Mouse (Mus musculus) retina, embryonic 14.5 days (tissue): Measurements from ENCODE around the gene Rps19bp1.
A peak's percentile ranks its signal among the peaks of the same experiment; 100 is the strongest.

Source experiments
- DNase-seq: peaks from one replicate; pipeline ENCODE4 v3.0.0-alpha.2; 2015; ENCODE audit warnings: low spot score

The Rps19bp1 gene

DNA sequence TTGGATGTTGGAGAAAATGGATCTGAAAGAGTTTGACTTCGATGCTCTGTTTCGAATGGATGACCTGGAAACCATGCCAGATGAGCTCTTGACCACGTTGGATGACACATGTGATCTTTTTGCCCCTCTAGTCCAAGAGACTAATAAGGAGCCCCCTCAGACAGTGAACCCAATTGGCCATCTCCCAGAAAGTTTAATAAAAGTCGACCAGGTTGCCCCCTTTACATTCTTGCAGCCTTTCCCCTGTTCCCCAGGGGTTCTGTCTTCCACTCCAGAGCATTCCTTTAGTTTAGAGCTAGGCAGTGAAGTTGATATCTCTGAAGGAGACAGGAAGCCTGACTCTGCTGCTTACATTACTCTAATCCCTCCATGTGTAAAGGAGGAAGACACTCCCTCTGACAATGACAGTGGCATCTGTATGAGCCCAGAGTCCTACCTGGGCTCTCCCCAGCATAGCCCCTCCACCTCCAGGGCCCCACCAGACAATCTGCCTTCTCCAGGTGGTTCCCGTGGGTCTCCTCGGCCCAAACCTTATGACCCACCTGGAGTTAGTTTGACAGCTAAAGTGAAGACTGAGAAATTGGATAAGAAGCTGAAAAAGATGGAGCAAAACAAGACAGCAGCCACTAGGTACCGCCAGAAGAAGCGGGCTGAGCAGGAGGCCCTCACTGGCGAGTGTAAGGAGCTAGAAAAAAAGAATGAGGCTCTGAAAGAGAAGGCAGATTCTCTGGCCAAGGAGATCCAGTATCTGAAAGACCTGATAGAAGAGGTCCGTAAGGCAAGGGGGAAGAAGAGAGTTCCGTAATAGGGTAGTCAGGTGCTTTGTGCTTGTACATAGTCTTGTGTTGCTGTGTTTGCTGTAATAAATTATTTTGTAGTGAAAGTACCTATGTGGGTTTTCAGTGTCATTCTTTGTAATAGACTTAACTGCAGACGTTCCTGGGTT, 7.2 kb downstream of the Rps19bp1 start:
- DNase-seq, result no peak

DNA sequence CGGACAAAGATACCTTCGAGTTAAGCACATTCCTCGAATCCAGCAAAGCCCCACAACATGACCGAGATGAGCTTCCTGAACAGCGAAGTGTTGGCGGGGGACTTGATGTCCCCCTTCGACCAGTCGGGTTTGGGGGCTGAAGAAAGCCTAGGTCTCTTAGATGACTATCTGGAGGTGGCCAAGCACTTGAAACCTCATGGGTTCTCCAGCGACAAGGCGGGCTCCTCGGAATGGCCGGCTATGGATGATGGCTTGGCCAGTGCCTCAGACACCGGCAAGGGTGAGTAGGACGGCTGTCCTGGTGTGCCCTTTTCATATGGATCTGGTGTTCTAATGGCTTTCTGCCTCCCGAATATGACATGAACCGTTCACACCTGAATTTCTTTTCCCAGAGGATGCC, 7.9 kb downstream of the Rps19bp1 start:
- DNase-seq, result peak; percentile 14

DNA sequence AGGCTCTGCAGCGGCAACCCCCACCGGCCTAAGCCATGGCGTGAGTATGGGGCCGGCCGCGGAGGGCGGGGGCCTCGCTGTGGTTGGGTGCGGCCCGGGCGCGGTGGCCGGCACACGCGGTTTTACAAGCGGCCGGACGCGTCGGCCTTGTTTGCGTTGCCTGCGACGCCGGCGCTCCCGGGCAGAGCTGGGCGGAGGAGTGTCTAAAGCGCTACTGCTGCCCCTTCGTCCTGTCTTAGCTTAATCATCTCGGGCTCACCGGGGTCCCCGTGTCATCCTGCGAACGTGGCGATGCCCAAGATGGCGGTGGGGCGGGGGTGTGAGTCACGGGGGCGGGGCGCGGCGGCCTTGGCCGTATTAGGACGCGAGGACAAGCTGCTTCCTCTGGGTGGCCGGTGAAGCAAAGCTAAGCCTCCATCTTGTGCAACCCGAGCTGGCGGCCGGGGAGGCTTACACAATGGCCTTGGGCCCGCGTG, 8.4 kb downstream of the Rps19bp1 start:
- DNase-seq, result peak; percentile 83

DNA sequence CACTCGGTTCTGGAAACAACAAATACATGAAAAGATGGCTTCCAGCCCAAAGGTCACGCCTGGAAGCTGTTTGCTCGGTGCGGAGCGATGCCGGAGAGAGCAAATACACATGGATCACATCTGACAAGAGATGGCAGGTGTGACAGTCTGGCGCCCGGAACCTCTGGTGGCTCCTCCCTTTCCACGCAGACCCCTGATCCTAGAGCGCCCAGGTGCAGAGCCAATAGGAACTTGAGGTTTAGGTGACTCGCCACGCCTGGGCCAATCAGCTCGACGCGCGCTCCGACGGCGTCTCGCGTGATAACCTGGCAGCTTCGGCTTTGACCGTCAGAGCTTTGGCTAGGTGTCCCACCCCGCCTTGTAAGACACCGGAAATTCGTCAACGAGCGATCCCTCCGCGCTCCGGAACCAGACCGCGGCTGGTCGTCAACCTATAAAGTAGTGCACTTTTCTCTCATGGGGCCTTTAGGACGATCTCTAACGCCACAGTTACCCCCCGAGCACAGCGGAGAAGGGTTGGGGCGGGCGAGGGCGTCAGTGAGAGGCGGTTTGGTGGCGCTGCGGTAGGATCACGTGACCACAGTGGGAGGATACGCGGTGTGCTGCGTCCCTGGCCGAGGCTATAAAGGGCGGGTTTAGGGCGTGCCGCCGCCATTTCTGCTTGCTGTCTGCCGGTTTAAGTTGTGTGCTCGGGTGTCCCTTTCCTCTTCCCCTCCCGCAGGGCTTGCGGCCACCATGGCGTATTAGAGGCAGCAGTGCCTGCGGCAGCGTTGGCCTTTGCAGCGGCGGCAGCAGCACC, 9.1 kb downstream of the Rps19bp1 start, which contains the start of gene Atf4:
Gene Atf4 (plus strand): TSS at position 338 of the 799 bp plus-strand sequence.
- peak; percentile 98 for DNase-seq

DNA sequence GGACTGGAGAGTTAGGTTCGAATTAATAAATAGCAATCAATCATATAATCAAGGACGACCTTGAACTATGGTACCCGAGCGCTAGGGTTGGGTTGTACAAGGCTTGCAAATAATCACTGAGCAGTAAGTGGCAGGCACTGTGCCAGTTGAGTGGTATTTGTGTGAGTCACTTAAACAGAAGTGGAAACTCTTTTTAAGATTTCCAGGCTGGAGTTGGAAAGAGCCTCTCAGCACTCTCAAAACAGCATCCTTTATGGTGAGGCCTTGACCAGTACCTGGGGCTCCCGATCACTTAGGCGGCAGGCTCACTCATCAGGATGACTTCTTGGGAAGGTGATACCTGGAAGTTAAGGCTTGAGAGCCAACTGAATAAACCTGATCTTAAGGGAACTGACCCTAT, 9.9 kb downstream of the Rps19bp1 start:
- DNase-seq, result no peak

DNA sequence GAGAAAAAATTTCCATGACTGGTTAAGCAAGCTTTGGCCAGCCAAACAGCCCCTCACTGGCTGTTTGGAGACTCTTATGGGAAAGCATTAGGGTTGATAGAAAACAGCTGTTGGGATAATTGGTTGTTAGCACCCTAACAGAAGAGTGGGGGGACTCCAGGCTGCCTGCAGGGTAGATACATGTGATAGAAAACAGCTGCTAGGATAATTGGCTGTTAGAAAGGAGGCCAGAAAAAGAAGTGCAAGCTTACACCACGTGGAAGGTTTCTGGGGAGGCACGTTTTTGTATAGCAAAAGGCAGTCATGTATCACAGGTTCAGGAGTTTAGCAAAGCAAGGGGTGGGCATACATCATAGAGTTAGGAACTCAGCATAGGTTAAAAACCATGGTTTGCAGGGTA, 10.6 kb downstream of the Rps19bp1 start:
- no peak for DNase-seq

DNA sequence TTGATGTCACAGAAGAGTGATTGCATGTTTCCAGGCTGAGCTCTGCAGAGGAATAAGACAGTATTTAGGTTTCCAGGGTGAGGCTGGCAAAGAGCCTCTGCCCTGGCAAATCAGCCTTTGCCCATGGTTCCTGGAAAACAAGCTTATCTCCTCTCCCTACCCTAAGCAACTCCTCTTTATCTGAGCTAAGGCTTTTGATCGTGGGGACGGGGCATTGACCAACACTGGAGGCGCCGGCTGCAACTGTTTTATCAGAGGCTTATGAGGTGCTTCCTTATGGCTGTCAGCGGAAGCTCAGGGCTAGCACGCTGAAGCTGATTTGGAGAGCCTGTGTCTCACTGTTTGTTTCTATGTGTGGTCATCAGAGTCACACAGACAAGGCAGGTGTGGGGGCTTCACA, 13.5 kb downstream of the Rps19bp1 start:
- DNase-seq, result no peak

DNA sequence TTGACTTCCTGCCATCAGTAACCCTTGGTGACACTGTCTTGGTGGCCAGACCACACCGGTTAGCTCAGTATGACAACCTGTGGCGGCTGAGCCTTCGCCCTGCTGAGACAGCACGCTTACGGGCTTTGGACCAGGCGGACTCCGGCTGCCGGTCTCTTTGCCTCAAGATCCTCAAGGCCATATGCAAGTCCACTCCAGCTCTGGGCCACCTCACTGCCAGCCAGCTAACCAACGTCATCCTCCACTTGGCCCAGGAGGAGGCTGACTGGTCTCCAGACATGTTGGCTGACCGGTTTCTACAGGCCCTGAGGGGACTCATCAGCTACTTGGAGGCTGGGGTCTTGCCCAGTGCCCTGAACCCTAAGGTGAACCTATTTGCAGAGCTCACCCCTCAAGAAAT, 14.4 kb downstream of the Rps19bp1 start:
- DNase-seq, result no peak

DNA sequence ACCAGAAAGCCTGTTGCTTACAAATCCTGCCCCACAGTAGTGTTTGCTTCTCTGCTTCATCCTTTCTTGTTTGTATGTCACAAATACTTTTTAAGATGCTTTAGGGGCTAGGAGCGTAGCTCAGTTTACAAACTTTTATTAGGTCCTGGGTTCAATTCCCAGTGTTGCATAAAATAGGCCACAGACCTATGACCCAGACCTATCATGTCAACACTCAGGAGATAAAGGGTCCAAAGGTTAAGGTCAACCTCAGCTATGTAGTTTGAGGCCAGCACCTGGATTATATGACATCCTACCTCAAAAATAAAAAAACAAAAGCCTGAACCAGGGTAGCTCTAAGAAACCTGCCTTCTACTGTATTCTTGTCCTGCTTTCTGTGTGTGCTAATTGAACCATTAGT, 15.5 kb downstream of the Rps19bp1 start:
- DNase-seq, result no peak

DNA sequence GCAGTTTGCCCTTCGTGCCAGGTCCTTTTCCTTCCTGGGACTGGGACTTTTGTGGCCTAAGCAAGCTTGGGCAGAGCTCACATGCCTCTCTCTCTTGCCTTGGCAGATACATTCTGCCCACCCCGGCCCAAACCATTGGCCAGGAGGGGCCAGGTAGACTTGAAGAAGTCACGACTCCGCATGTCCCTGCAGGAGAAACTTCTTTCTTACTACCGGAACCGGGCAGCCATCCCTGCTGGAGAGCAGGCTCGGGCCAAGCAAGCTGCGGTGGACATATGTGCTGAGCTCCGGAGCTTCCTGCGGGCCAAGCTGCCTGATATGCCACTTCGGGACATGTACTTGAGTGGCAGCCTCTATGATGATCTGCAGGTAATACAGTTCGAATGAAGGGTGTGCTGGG, 16.0 kb downstream of the Rps19bp1 start:
- DNase-seq, result no peak

DNA sequence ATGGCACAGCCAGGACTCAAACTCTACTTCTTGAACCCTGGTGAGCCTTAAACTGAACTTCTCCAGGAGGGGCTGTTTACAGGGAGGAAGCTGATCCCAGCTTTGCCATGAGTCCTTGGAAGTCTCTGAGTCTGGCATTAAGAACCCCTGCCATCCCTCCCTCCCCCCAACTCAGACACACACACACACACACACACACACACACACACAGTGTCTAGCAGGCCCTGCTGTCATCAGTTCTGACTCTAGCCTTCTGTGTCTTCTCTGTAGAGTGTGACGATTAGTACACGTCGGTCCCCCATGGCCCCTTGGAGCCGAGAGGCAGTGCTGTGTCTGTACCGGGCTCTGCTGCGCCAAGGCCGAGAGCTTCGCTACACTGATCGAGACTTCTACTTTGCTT, 28.6 kb downstream of the Rps19bp1 start, which contains the start of gene AC140267.1:
Gene AC140267.1 (plus strand): TSS at position 301 of the 400 bp plus-strand sequence.
- no peak for DNase-seq

DNA sequence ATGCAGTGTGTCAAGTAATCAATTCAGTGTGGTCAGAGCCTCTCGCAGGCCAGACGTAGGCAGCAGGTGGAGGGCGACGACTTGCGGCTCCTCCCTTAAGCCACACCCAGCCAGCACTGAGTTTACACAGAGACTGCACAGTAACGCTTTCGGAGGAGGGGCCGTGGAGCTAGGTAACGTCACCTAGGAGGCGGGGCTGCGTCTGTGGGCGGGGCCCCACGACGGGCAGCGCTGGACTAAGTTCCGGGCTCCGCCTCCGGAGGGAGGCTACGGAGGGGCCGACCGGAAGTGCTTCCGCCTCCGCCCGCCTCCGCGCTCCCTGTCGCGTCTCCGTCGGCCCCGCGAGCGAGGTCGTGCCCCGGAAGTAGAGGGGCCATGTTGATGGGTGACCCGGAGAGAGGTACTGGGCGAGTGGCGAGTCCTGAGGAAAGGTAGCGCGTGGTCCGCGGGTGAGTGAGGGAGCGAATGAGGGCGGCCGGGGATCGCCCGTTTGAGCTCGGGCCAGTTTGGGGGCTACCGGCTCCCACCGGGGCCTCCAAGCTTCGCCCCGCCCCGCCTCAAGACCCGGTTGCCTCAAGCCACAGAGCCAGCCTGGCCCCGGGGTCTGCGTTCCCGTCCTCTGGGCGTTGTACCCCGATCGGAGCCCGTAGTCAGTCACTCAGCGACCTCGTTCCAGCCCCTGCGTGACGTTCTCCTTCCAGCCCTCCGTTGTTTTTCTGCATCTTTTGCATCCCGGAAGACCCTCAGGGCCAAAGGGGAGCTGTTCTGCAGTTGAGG, 30.2 kb downstream of the Rps19bp1 start, which contains the start of gene Mief1:
Gene Mief1 (plus strand): TSS at position 286 of the 777 bp plus-strand sequence.
- DNase-seq, result peak; percentile 99

DNA sequence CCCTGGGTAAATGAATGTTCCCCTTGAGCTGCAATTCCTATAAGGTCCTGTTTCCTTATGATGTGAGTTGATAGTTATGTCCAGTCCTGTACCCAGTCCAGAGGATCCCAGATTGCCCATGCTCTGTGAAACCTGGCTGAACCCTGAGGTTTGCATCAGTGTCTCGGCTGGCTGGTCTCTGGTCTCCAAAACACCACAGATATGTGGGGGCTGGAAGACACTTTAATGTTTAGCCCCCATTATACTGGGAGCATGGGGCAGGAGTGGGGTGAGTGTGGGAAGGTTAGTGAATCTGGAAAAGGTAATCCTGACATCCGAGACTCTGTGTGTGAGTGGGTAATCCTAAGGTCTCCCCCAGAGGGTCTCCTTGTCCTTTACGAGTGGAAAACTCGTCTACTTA, 31.1 kb downstream of the Rps19bp1 start:
- DNase-seq, result no peak

DNA sequence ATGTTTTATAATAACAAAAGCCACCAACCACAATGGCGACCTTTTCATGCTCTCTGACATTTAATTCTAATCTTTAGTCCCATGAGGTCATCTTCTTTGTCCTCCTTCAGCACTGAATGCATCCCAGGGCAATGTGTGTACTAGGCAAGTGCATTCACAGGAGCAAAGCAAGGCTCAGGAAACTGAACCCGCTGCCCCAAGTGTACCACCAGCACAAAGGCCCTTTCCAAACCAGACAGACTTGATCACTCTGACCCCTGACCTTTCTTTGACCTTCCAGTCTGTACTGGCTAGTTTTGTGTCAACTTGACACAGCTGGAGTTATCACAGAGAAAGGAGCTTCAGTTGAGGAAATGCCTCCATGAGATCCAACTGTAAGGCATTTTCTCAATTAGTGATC, 31.8 kb downstream of the Rps19bp1 start:
- DNase-seq, result no peak

DNA sequence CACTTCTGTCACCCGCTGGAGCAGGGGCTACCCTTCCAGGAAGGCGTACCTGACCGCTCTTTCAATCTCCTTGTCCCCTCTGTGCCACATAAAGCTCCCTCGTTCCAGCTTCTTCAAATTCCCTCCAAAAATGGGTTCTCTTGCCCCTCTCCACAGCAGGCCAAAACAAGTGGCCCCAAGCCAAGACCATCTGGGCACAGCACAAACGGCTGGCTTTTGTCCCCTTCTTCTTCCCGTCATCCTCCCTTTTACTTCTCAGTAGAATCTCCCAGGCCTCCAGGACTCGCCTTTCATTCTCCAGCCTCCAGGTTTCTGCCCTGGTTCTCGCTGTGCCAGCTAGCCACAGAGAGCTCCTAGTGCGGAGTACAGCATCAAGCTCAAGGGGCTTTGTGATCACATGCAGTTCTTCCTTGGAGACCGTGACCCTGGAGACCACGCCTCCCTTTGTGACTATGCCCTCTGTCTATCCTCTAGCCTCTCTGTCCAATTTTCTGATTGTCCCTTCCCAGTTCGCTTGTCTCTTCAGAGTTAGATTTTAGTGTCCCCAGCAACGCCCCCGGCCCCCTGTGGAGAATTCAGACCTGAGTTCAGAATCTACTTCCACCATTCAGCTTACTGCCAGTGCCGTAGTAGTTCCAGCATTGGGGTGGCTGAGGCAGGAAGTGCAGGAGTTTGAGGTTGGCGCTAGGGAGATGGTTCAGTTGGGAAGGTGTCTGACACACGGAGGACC, 35.9 kb downstream of the Rps19bp1 start:
- no peak for DNase-seq

DNA sequence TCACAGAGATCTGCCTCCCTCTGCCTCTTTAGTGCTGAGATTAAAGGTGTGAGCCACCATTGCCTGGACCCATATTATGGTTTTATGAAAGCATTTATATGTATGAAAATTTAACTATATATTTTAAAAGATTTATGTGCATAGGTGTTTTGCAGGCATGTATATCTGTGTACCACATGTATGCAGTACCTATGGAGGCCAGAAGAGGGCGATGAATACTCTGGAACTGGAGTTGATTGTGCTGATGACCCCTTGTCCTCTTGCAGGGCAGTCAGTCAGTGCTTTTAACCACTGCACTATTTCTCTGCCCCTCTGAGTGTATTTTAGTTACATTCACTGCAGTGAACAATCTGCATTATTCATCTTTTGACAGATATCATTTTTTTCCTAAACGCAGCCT, 38.3 kb downstream of the Rps19bp1 start:
- DNase-seq, result peak; percentile 78

DNA sequence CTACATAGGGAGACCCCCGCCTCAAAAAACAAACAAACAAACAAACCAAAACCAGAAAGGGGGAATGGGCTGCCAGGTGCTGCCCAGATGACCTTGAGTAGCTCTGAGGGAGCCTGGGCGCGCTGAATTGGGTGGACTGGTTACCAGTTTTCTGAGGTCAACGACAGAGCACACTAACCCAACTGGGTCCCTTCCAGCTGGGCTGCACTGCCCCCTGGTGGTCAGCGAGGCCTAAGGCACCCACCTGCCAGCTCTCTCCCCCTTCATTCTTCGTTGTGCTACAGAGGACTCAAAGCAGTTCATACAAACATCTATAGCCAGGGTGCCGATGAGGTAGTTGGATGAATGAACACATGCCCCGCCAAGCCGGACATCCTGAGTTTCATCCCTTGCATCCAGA, 38.9 kb downstream of the Rps19bp1 start:
- DNase-seq, result peak; percentile 83

DNA sequence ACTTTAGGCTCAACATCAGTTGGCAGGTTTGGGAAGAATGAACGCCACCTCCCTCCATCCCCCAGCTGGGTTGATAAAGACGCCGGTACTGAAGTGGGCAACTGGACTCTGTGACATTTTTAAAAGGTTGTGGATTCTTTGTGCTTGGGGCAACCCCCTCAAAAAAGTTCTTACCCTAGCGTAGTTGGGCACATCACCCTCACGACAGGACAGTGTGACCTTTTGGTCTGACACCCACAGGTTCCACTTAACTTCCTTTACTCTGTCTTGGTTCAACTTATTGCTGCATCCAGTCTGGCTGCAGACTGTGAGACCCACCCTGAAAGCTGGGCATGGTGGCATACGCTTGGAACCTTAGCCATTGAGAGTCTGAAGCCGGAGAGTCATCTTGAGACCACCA, 40.4 kb downstream of the Rps19bp1 start:
- DNase-seq, result no peak

DNA sequence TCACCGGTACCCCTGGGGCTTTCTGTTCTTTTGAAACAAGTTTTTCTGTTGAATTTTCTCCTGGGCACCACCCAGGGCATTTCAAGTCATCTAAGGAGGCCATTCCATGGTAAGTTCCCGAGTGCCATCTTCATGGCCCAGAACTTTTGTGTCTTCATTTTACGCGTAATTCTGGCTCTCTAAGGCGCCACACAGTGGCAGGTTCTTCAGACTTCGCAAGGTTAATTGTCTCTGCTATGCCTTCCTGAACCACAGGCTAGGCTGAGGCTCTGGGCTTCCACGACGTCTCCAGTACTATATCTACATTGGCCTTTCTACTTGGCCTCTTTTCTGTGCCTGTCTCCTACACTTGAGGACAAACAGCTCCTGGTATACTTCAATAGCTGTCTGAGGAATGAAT, 43.1 kb downstream of the Rps19bp1 start:
- no peak for DNase-seq

DNA sequence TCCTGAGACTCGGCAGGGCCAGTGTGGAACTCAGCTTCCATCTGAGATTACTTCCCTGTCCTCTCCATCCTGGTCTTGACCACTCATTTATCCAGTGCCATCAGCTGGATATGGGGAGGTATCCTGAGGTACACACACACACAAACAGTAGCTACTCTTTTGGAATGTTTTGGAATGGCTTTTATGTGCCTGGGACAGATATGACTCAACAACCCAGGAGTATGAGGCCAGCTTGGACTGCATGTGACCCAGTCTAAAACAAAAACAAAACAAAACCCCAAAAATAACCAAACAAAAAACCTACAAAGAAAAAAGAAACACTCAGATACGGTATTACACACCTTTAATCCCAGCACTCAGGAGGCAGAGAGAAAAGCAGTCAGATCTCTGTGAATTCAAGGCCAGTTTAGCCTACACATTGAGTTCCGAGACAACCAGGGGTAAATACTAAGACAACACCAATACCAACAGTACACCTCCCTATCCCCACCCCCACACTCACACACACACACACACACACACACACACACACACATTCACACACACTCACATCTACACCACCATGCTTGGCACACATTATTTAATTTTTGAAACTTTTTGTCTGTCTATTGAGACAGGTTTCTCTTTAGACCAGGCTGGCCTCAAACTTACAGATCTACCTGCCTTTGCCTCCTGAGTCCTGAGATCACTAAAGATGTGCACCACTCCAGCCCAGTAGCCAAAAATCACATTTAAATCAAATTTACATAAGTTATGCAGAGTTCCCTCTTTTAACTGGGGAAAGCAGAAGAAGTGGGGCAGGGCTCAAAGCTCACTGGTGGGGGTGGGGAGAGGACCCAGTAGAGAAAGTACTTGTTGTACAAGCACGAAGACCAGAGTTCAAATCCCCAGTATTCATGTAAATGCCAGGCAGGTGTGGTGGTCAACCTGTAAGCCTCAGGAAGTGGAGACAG, 44.1 kb downstream of the Rps19bp1 start:
- no peak for DNase-seq
